Mouse (Mus musculus) midbrain, postnatal 0 days (tissue): Measurements from ENCODE around the gene Kndc1. TPM values are rescaled to one million over a fixed set of nuclear protein-coding genes. Genes with fewer than 3 reads are reported as not detected.
A peak's percentile ranks its signal among the peaks of the same experiment; 100 is the strongest.

Source experiments
- ATAC-seq: fragments of 200-750 bp; cut with Nextera tagmentation; 2 replicates; pipeline ENCODE4 v1.8.0; 2017; ENCODE audit warnings: moderate number of reproducible peaks, mild to moderate bottlenecking, moderate TSS enrichment, moderate library complexity; ENCODE audit not compliant: low FRiP score
- DNase-seq: peaks from one replicate; pipeline ENCODE4 v3.0.0-alpha.2; 2015; ENCODE audit warnings: low spot score
- H3K27ac ChIP-seq: fragments of 300-500 bp; sonication (generic); 2 replicates; pipeline ENCODE4 v1.5.1; 2014; ENCODE audit warnings: low read depth, mild to moderate bottlenecking, low read length, mixed read lengths
- H3K27me3 ChIP-seq: fragments of 300-500 bp; sonication (generic); 2 replicates; pipeline ENCODE4 v1.6.1; 2014; ENCODE audit warnings: low read length, control low read depth, mixed read lengths; ENCODE audit not compliant: insufficient read depth
- H3K36me3 ChIP-seq: fragments of 300-500 bp; sonication (generic); 2 replicates; pipeline ENCODE4 v1.6.1; 2014; ENCODE audit warnings: low read length, control low read depth, mixed read lengths; ENCODE audit not compliant: insufficient read depth
- H3K4me1 ChIP-seq: fragments of 300-500 bp; sonication (generic); 2 replicates; pipeline ENCODE4 v1.6.1; 2014; ENCODE audit warnings: mild to moderate bottlenecking, control low read depth, antibody characterized with exemption, low read length, mixed read lengths; ENCODE audit not compliant: insufficient read depth
- H3K4me2 ChIP-seq: fragments of 300-500 bp; sonication (generic); 2 replicates; pipeline ENCODE4 v1.6.1; 2014; ENCODE audit warnings: low read depth, mild to moderate bottlenecking, low read length, mixed read lengths; ENCODE audit not compliant: poor library complexity, severe bottlenecking
- H3K4me3 ChIP-seq: fragments of 300-500 bp; sonication (generic); 2 replicates; pipeline ENCODE4 v1.5.1; 2014; ENCODE audit warnings: low read depth, mild to moderate bottlenecking, low read length, moderate library complexity
- H3K9ac ChIP-seq: fragments of 300-500 bp; sonication (generic); replicated peaks from 2 replicates; pipeline ENCODE4 v1.6.1; 2014; ENCODE audit warnings: mild to moderate bottlenecking, low read length, moderate library complexity, mixed read lengths; ENCODE audit not compliant: poor library complexity, severe bottlenecking
- H3K9me3 ChIP-seq: fragments of 300-500 bp; sonication (generic); 2 replicates; pipeline ENCODE4 v1.6.1; 2016; ENCODE audit warnings: low read length, control low read depth
- CTCF ChIP-seq: IDR thresholded peaks from 2 replicates; pipeline ENCODE4 v1.5.1; 2016; ENCODE audit warnings: antibody characterized with exemption, mild to moderate bottlenecking
- WGBS: fragments of 180-500 bp; shearing (Covaris S2); extraction: QIAGEN DNeasy Blood & Tissue Kit; methylation state at CpG from one replicate; pipeline ENCODE4 v1.1.7; 2014; 5-methylcytosine and 5-hydroxymethylcytosine counted together
- polyA plus RNA-seq: library from polyadenylated mRNA; unstranded; fragments of >200 nt; fragmentation: Nextera tagmentation; extraction: Ambion mirVana; gene quantifications from 2 replicates; pipeline ENCODE4 v1.2.1, GENCODE M21; 2015
- total RNA-seq: library from RNA; depleted of rRNA; stranded (reverse); fragments of >200 nt; gene quantifications from 2 replicates; pipeline ENCODE4 v1.2.3, GENCODE M21; 2014; rRNA removed

Kndc1 gene
- total RNA-seq (71.5 and 80.6 TPM in 2 replicates), polyA plus RNA-seq (20.2 and 22.4 TPM in 2 replicates)

DNA sequence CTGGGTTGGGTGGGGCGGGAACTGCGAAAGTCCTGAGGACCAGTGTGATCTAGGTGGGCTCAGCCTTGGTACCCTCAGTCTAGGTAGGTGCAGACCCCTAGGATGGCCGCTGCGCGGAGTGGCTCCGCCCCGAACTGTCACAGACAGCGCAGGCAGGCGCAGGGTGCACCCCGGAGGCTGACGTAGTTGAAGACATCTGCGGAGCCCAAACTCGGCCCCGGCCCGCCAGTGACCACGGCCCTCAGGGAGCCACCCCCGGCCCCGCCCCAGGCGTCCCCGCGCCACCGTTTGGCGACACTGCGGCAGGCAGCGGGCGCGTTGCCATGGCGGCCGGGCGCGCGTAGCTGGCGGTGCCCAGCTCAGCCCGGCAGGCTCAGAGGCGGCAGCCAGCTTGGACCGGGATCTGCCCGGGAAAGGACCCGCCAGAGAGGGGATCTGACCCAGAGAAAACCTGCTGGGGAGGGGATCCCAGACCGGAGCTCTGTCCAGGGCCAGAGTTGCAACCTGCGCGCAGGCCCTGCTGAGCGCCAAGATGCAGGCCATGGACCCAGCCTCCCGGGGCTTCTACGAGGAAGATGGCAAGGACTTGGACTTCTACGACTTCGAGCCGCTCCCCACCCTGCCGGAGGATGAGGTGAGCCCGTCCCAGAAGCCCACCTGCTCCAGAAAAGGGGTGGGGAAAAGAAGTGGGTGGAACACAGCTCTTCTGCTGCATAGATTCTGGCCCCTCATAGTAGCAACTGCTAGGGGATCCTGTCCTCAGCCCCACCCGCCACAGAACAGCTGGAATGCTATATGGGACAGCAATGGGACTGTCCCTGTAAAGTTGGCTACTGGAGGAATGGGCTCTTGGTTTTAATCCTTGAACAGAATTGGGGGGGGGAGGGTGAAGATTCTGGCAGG lies at the start of gene Kndc1:
Gene Kndc1, plus strand, starts transcription at position 42 of the 903 bp plus-strand sequence.
- Histone ChIP-seq H3K4me1 (peaks cover 14% of the 10 kb centered on the region; the same call in 1 of the 2 replicates), H3K36me3 (no peaks in the 10 kb centered on the region), H3K9ac (peak within 1 kb of the TSS; percentile 81), H3K27ac (peak within 1 kb of the TSS; percentile 70), H3K27me3 (no peaks in the 10 kb centered on the region; the same call in 1 of the 2 replicates), H3K4me2 (peak within 1 kb of the TSS; percentile 83), H3K4me3 (peak within 1 kb of the TSS; percentile 68), H3K9me3 (no peaks in the 10 kb centered on the region)
- WGBS = under 1% methylated on average over 48 of the region's 50 CpGs
- DNase-seq = peak; percentile 69
- peak; percentile 34; the same call in 1 of the 2 replicates for TF ChIP-seq CTCF
- peak; percentile 86 for ATAC-seq

- no peak for ATAC-seq
- H3K9ac ChIP-seq = no peak overlapping the region
- peak; percentile 40 for TF ChIP-seq CTCF
- peaks cover 8% of the 10 kb centered on the region; the same call in 1 of the 2 replicates for H3K4me1 ChIP-seq
- no peaks in the 10 kb centered on the region; the same call in 1 of the 2 replicates for H3K27me3 ChIP-seq
- H3K36me3 ChIP-seq = peaks cover 8% of the 10 kb centered on the region
- H3K9me3 ChIP-seq = no peaks in the 10 kb centered on the region
- H3K4me3 ChIP-seq = no peak overlapping the region
- H3K27ac ChIP-seq = no peak overlapping the region
- H3K4me2 ChIP-seq = no peak overlapping the region
- no peak for DNase-seq
- WGBS = 90% methylated on average over 2 of the region's 2 CpGs
Observed at GRCm38 (mm10) chr7:139845101-139845500, 49.4 kb upstream of the Kndc1 start.

DNA sequence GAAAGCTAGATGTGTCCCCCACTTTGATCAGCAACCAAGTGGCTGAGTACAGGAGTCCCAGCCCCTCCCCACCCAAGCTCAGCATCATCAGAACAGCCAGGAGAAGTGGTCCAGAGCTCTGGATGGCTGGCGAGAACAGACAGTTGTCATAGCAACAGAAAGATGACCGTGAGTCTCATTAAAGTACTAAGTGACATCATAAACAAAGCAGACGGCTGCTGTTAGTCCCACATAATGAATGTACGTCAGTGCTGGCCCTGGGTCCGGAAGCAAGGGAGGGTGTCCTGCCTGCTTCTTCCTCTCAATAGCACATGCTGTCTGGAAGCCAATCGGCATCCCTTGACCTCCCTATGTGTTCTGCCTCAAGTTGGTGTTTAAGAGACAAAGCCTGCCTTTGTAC lies 44.3 kb upstream of the Kndc1 start:
- no peak overlapping the region for H3K9ac ChIP-seq
- no peak overlapping the region for H3K4me2 ChIP-seq
- no peaks in the 10 kb centered on the region for H3K9me3 ChIP-seq
- no peaks in the 10 kb centered on the region; the same call in 1 of the 2 replicates for H3K27me3 ChIP-seq
- H3K4me1 ChIP-seq = peaks cover 17% of the 10 kb centered on the region; the same call in 1 of the 2 replicates
- no peak overlapping the region for H3K4me3 ChIP-seq
- WGBS = 6% methylated on average over 6 of the region's 6 CpGs
- peak overlapping the region; percentile 74 for H3K27ac ChIP-seq
- DNase-seq (peak; percentile 82), ATAC-seq (peak; percentile 88)
- H3K36me3 ChIP-seq = 0 out of 2 replicates have a peak, but pooled peaks cover 2% of the 10 kb centered on the region
- no peak for TF ChIP-seq CTCF

DNA sequence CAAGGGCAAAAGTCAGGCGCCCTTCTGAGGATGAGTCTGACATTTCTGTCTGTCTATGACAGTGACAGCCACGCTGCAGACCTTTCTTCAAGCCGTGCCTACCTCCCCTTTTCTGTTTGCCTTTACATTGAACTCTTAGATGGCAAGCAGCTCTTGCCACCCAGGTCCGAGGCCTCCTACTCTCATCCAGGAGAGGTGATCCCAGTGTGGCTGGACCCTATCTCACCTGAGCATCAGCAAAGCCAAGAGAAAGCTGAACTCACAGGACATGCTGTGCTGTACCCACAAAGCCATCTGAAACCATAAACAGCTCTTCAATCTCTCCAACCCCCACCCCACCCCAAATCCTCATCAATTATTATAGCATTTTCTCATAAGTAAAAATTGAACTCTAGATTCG lies 43.8 kb upstream of the Kndc1 start:
- Histone ChIP-seq H3K9ac (0 out of 2 replicates have a peak overlapping the region, but pooled peaks have one; percentile 25), H3K36me3 (0 out of 2 replicates have a peak, but pooled peaks cover 2% of the 10 kb centered on the region), H3K27ac (peak overlapping the region; percentile 74), H3K4me3 (no peak overlapping the region), H3K27me3 (no peaks in the 10 kb centered on the region; the same call in 1 of the 2 replicates), H3K9me3 (no peaks in the 10 kb centered on the region), H3K4me2 (no peak overlapping the region), H3K4me1 (peaks cover 22% of the 10 kb centered on the region; the same call in 1 of the 2 replicates)
- ATAC-seq (0 out of 2 replicates have a peak, but pooled peaks have one; percentile 6), DNase-seq (no peak)
- no peak for TF ChIP-seq CTCF
- WGBS = 51% methylated on average over 5 of the region's 5 CpGs

- peak overlapping the region; percentile 74 for H3K27ac ChIP-seq
- 25% methylated on average over 6 of the region's 6 CpGs for WGBS
- no peak for TF ChIP-seq CTCF
- no peak overlapping the region for H3K4me2 ChIP-seq
- no peaks in the 10 kb centered on the region; the same call in 1 of the 2 replicates for H3K27me3 ChIP-seq
- H3K9me3 ChIP-seq = no peaks in the 10 kb centered on the region
- H3K4me1 ChIP-seq = peaks cover 22% of the 10 kb centered on the region; the same call in 1 of the 2 replicates
- no peak overlapping the region for H3K4me3 ChIP-seq
- no peak overlapping the region for H3K9ac ChIP-seq
- ATAC-seq (peak; percentile 55; the same call in 1 of the 2 replicates), DNase-seq (peak; percentile 76)
- H3K36me3 ChIP-seq = 0 out of 2 replicates have a peak, but pooled peaks cover 2% of the 10 kb centered on the region
Observed at GRCm38 (mm10) chr7:139851098-139851497, 43.4 kb upstream of the Kndc1 start.
